Mouse (Mus musculus) stomach, embryonic 15.5 days (tissue): Measurements from ENCODE around the gene Gm20547. TPM values are rescaled to one million over a fixed set of nuclear protein-coding genes. Genes with fewer than 3 reads are reported as not detected.

ENCODE experiments used
- ATAC-seq: fragments of 200-750 bp; cut with Nextera tagmentation; 2 replicates; pipeline ENCODE4 v1.8.0; 2017; ENCODE audit warnings: low read depth, moderate number of reproducible peaks, moderate TSS enrichment; ENCODE audit not compliant: insufficient read depth, low FRiP score
- H3K27ac ChIP-seq: fragments of 300-500 bp; sonication (generic); 2 replicates; pipeline ENCODE4 v1.5.1; 2015; ENCODE audit warnings: mild to moderate bottlenecking, inconsistent platforms
- H3K27me3 ChIP-seq: fragments of 300-500 bp; sonication (generic); replicated peaks from 2 replicates; pipeline ENCODE4 v1.6.1; 2015; ENCODE audit warnings: inconsistent platforms
- H3K36me3 ChIP-seq: fragments of 300-500 bp; sonication (generic); 2 replicates; pipeline ENCODE4 v1.6.1; 2015; ENCODE audit warnings: inconsistent platforms
- H3K4me1 ChIP-seq: fragments of 300-500 bp; sonication (generic); 2 replicates; pipeline ENCODE4 v1.6.1; 2015; ENCODE audit warnings: inconsistent platforms
- H3K4me2 ChIP-seq: fragments of 300-500 bp; sonication (generic); 2 replicates; pipeline ENCODE4 v1.6.1; 2015; ENCODE audit warnings: mild to moderate bottlenecking, inconsistent platforms
- H3K4me3 ChIP-seq: fragments of 300-500 bp; sonication (generic); replicated peaks from 2 replicates; pipeline ENCODE4 v1.5.1; 2015; ENCODE audit warnings: inconsistent platforms
- H3K9ac ChIP-seq: fragments of 300-500 bp; sonication (generic); 2 replicates; pipeline ENCODE4 v1.6.1; 2015; ENCODE audit warnings: inconsistent platforms
- H3K9me3 ChIP-seq: fragments of 300-500 bp; sonication (generic); 2 replicates; pipeline ENCODE4 v1.6.1; 2016; ENCODE audit warnings: inconsistent platforms
- WGBS: fragments of 180-500 bp; shearing (Covaris S2); methylation state at CpG from one replicate; pipeline ENCODE4 v1.1.7; 2015; 5-methylcytosine and 5-hydroxymethylcytosine counted together
- polyA plus RNA-seq: library from polyadenylated mRNA; unstranded; fragments of >200 nt; fragmentation: Nextera tagmentation; extraction: Ambion mirVana; gene quantifications from 2 replicates; pipeline ENCODE4 v1.2.1, GENCODE M21; 2015

The Gm20547 gene
- polyA plus RNA-seq, 1 experiment from 2014 or later = not detected

DNA sequence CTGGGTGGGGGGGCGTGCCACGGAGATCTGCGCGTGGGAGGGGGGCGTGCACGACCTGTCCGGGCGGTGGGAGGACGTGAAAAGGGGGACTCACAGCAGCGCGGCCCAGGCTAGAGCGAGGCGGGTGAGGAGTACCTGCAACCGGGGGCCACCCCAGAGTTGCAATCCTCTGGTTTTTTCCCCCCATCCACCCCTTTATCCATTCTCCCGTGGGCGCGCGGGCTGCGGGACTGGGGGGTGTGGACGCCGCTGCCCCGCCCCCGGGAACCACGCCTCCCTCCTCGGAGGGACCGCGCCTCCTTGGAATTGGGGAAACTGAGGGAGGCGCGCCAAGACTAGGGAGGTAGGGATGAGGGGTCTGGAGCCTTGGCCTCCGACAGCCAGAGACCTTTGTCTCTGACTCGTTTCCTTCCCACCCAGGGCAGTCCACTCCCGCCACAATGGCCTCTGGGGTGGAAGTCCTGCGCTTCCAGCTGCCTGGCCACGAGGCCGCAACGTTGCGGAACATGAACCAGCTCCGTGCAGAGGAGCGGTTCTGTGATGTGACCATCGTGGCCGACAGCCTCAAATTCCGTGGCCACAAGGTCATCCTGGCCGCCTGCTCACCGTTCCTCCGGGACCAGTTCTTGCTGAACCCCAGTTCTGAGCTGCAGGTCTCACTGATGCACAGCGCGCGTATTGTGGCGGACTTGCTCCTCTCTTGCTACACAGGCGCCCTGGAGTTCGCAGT is 13.1 kb upstream of the Gm20547 start:
- H3K36me3 ChIP-seq = no peaks in the 10 kb centered on the region
- H3K9me3 ChIP-seq = no peaks in the 10 kb centered on the region
- H3K9ac ChIP-seq = peak overlapping the region; percentile 82
- 7% methylated on average over 49 of the region's 51 CpGs for WGBS
- peak overlapping the region; percentile 91 for H3K4me2 ChIP-seq
- peak overlapping the region; percentile 79 for H3K4me3 ChIP-seq
- peaks cover 28% of the 10 kb centered on the region for H3K4me1 ChIP-seq
- H3K27ac ChIP-seq = peak overlapping the region; percentile 90
- no peak for ATAC-seq
- no peaks in the 10 kb centered on the region for H3K27me3 ChIP-seq

DNA sequence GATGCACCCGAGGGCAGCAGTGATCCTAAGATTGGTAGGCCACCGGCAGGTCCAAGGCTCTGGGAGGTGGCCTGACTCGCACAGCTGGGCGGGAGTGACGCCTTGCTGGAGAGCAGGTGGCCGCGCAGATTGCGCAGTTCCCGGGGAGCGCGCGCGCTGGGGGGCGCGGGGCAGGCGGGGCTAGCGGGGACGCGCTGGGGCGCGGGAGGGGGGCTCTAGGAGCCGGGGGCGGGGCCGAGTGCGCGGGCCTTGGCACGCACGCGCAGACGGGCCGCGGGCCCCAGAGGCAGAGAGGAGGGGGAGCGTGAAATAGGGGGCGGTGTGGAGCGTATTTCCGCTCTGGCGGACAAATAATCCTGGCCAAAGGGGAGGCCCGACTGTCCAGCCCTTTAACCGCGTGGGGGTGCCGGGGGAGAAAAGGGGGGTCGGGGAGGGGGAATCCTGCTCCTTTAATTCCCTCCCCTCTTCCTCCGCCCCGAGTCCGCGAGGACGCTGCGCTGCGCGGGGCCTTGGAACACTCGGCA is 12.3 kb upstream of the Gm20547 start:
- Histone ChIP-seq H3K36me3 (no peaks in the 10 kb centered on the region), H3K4me3 (peak overlapping the region; percentile 79), H3K9me3 (no peaks in the 10 kb centered on the region), H3K27me3 (no peaks in the 10 kb centered on the region), H3K4me1 (peaks cover 26% of the 10 kb centered on the region), H3K9ac (peak overlapping the region; percentile 82), H3K27ac (peak overlapping the region; percentile 90), H3K4me2 (peak overlapping the region; percentile 91)
- under 1% methylated on average over 42 of the region's 51 CpGs for WGBS
- ATAC-seq = peak; percentile 88

DNA sequence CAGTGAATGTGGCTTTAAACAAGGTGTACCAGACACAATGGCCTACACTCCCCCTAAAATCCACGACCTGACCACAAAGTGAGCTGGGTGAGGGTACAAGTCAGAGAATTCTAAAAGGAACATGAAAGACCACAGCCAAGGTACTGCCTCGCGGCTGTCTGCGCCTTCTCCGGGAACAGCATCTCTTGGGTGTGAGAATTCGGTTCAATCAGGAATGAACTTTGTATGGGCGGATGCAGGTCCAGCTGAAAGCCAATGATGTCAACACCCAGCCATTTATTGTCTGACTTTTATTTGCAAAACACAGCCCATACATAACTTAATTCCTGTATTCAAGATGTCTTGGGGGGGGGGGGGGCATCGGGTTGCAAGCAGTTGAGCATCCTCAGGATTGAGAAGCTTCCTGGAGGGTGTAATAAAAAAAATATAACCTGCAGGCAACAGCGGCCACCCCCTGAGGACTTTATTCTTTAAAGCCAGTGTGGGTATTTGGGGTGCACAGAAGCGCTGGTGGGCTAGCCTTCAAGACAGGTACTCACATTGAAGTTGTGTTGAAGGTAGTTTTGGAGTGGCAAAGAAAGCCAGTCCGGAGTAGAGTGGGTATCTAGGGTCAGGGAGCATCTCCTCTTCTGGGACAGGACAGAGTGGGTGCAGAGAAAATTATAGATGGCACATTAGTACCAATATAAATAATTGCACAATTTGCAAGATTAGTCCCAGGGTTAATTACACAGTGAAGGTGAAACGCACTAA is 11.4 kb upstream of the Gm20547 start:
- Histone ChIP-seq H3K9ac (no peak overlapping the region), H3K27me3 (no peaks in the 10 kb centered on the region), H3K27ac (peak overlapping the region; percentile 90), H3K4me2 (peak overlapping the region; percentile 91), H3K4me1 (peaks cover 26% of the 10 kb centered on the region), H3K4me3 (peak overlapping the region; percentile 79), H3K36me3 (no peaks in the 10 kb centered on the region), H3K9me3 (no peaks in the 10 kb centered on the region)
- no peak for ATAC-seq
- 74% methylated on average over 12 of the region's 12 CpGs for WGBS

DNA sequence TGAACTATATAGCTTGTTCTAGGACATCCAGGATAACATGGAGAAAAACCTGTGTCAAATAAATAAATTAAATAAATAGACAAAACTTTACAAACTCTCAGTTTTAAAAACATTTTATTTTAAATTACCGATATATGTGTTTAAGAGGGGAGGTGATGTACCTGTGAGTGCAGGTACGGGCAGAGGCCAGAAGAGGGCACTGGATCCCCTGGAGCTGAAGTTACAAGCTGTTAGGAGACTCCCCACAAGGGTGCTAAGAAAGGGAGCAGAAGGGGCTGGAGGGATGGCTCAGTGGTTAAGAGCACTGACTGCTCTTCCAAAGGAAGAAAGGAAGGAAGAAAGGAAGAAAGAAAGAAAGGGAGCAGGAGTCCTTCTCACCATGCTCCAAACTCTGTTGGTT is 9.5 kb upstream of the Gm20547 start:
- WGBS = 93% methylated on average over 2 of the region's 2 CpGs

DNA sequence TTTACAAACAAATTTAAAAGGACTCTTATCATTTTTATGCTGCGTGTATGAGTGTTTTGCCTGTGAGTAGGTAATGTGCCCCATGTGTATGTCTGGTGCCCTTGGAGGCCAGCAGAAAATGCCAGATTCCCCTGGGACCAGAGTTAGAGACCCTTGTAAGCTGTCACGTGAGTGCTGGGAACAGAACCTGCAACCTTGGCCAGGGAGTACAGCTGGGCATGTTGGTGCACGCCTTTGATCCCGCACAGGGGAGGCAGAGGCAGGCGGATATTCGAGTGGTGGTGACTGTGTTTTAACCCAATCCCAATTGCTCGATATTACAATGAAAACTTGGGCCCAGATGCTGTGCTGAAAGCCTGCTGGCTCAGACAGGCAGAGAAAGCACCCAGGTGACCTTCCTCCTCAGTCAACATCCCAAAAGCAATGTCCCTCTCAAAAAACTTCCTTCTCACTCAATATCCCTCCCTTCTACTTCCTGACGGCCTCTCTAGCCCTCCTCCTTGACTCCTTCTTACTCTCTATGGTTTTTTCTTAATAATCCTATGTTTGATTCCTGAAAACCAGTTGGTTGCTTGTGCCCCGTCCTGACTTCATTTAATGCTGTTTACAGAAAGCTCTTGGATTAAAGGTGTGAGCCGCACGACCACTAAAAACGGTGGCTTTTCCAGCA is 8.4 kb upstream of the Gm20547 start:
- no peak overlapping the region for H3K9ac ChIP-seq
- H3K4me3 ChIP-seq = no peak overlapping the region
- no peak overlapping the region for H3K4me2 ChIP-seq
- no peak for ATAC-seq
- H3K4me1 ChIP-seq = peaks cover 8% of the 10 kb centered on the region
- H3K27ac ChIP-seq = no peak overlapping the region
- no peaks in the 10 kb centered on the region for H3K9me3 ChIP-seq
- H3K27me3 ChIP-seq = no peaks in the 10 kb centered on the region
- 82% methylated on average over 12 of the region's 12 CpGs for WGBS
- H3K36me3 ChIP-seq = no peaks in the 10 kb centered on the region

More for the DNA sequence above, 9.5 kb upstream of the Gm20547 start:
- Histone ChIP-seq H3K27me3 (no peaks in the 10 kb centered on the region), H3K9ac (no peak overlapping the region), H3K27ac (no peak overlapping the region), H3K4me1 (peaks cover 19% of the 10 kb centered on the region), H3K36me3 (no peaks in the 10 kb centered on the region), H3K4me2 (no peak overlapping the region), H3K9me3 (no peaks in the 10 kb centered on the region), H3K4me3 (no peak overlapping the region)
- ATAC-seq = no peak

DNA sequence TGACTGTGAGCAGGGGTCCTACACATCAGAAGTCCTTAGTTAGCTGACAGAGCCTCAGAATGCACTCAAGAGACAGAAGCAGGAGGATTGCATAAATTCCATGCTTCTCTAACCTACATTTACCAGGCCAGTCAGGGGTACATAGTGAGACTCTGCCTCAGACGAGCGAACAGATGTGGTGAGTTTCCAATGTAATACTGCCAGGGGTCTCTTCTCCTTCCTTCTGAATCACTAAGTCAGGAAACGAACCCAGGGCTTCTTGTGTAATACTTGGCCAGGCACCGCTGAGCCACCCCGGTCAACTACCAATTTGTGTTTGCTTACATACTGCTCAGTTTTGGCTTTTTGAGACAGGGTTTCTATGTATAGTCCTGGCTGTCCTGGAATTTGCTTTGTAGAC is 6.1 kb upstream of the Gm20547 start:
- no peaks in the 10 kb centered on the region for H3K27me3 ChIP-seq
- WGBS = 83% methylated on average over 5 of the region's 5 CpGs
- no peak overlapping the region for H3K9ac ChIP-seq
- H3K36me3 ChIP-seq = no peaks in the 10 kb centered on the region
- no peak overlapping the region for H3K4me3 ChIP-seq
- H3K4me1 ChIP-seq = no peaks in the 10 kb centered on the region
- H3K4me2 ChIP-seq = no peak overlapping the region
- no peak overlapping the region for H3K27ac ChIP-seq
- H3K9me3 ChIP-seq = no peaks in the 10 kb centered on the region
- ATAC-seq = no peak

DNA sequence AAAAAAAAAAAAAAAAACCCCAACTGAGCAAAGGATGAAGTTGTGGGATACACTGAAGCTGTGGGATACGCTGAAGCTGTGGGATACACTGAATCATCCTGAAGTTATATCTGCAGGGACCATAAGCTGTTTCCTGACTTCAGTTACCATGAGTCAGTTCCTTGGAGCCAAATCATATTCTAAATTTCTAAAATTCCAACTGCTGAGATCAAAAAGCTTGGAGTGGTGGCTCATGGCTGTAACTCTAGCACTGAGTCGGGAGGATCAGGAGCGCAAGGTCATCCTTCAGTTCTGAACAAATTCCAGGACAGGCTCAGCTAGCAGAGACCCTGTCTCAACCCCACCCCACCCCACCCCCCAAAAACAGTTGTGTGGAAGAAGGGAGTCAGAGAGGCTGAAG is 3.8 kb upstream of the Gm20547 start:
- WGBS = 62% methylated on average over 3 of the region's 3 CpGs
- H3K4me1 ChIP-seq = 0 out of 2 replicates have a peak, but pooled peaks cover 6% of the 10 kb centered on the region
- H3K27ac ChIP-seq = no peak overlapping the region
- no peak overlapping the region for H3K9ac ChIP-seq
- no peaks in the 10 kb centered on the region for H3K36me3 ChIP-seq
- H3K9me3 ChIP-seq = no peaks in the 10 kb centered on the region
- no peak overlapping the region for H3K4me3 ChIP-seq
- ATAC-seq = no peak
- H3K27me3 ChIP-seq = no peaks in the 10 kb centered on the region
- no peak overlapping the region for H3K4me2 ChIP-seq

DNA sequence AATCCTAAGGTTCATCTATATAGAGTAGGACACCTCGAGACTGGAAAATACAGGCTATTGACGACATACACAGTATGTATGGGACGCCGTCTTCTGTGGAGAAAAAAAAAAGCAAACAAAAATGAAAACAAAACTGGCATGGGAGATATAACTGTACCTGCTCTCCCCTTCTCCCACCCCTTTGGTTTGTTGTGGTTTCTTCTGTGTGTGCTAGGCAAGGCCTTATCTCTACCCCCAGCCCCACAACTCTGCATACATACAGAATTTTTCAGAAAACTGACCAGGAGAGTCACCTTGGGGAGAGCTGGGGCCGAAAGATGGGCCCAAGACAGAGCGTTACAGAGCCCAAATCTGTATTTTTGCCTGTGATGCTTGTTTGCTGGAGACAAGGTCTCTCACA is 2.9 kb upstream of the Gm20547 start:
- Histone ChIP-seq H3K9me3 (no peaks in the 10 kb centered on the region), H3K27ac (no peak overlapping the region), H3K4me3 (no peak overlapping the region), H3K36me3 (no peaks in the 10 kb centered on the region), H3K9ac (no peak overlapping the region), H3K4me1 (0 out of 2 replicates have a peak, but pooled peaks cover 6% of the 10 kb centered on the region), H3K27me3 (no peaks in the 10 kb centered on the region), H3K4me2 (no peak overlapping the region)
- ATAC-seq = no peak
- WGBS = 83% methylated on average over 6 of the region's 6 CpGs

DNA sequence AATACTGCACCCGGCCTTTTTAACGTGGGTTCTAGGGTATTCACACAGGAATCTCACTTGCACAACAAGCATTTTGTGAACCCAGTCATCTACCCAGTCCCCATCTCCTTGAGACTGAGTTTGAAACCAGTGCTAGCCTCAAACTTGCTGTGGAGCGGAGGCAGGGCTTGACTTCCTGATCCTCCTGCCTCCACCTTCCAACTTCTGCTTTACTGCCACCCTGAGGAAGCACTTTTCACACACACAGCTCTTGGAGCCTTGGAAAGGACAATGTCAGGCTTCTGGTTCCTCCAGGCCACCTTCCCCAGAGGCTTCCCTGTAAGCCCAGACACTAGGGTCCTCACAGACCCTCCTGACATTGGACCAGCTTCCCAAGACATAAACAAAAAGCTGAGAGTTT is 1.5 kb upstream of the Gm20547 start:
- no peak overlapping the region for H3K27ac ChIP-seq
- H3K4me1 ChIP-seq = 0 out of 2 replicates have a peak, but pooled peaks cover 6% of the 10 kb centered on the region
- no peak overlapping the region for H3K4me3 ChIP-seq
- no peaks in the 10 kb centered on the region for H3K36me3 ChIP-seq
- WGBS = 70% methylated on average over 3 of the region's 3 CpGs
- H3K9ac ChIP-seq = no peak overlapping the region
- no peak for ATAC-seq
- H3K4me2 ChIP-seq = no peak overlapping the region
- H3K9me3 ChIP-seq = no peaks in the 10 kb centered on the region
- H3K27me3 ChIP-seq = no peaks in the 10 kb centered on the region

DNA sequence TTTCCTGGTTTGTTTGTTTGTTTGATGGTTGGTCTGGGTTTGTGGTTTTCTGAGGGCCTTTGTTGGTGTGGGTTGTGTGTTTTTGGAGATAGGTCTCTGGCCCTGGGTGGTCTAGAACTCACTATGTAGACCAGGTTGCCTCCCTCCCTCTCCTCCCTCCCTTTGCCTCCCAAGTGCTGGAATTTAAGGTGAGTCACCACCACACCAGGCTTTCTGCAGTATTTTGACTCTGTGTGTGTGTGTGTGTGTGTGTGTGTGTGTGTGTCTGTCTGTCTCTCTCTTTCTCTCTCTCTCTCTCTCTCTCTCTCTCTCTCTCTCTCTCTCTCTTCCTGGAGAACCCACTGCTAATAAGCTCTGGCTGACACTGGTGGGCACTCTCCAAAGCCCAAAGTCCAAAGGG is 676 bp downstream of the Gm20547 start:
- H3K4me2 ChIP-seq = no peak overlapping the region
- H3K36me3 ChIP-seq = no peaks in the 10 kb centered on the region
- no peak overlapping the region for H3K4me3 ChIP-seq
- no peak for ATAC-seq
- no peak overlapping the region for H3K9ac ChIP-seq
- no peaks in the 10 kb centered on the region for H3K9me3 ChIP-seq
- no peak overlapping the region for H3K27ac ChIP-seq
- 0 out of 2 replicates have a peak, but pooled peaks cover 6% of the 10 kb centered on the region for H3K4me1 ChIP-seq
- H3K27me3 ChIP-seq = no peaks in the 10 kb centered on the region

DNA sequence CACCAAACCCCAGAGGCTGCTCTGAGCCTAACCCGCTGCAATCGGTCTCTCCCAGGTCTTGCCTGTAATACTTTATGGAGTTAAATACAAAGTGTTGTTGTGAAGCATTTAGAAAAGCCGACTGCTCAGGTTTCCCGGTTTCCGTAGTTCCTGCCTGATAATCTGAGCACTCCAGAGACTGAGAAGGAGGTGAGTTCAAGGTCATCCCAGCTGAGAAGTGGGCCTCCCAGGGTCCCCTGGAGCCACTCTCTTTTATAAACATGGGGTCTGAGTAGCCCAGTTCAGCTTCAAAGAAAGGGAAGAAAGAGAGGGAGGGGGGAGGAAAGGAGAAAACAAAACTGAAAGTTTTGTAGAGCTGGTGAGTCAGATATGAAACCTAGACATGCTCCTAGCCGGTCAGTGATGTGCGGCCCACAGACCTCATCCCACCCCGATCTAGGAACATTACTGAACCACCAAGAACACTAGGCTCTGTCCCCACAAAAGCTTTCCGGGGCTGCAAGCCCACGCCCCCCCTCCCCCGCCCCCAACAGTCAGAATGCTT is 2.4 kb downstream of the Gm20547 start, which contains the start of gene Zbtb12:
TSS of gene Zbtb12 (plus strand) at position 148 of the 544 bp plus-strand sequence.
- no peak for ATAC-seq
- WGBS = 56% methylated on average over 11 of the region's 11 CpGs
- Histone ChIP-seq H3K36me3 (no peaks in the 10 kb centered on the region), H3K27ac (no peak within 1 kb of the TSS), H3K27me3 (no peaks in the 10 kb centered on the region), H3K9ac (no peak within 1 kb of the TSS), H3K9me3 (no peaks in the 10 kb centered on the region), H3K4me3 (no peak within 1 kb of the TSS), H3K4me1 (0 out of 2 replicates have a peak, but pooled peaks cover 6% of the 10 kb centered on the region), H3K4me2 (no peak within 1 kb of the TSS)
